Mouse (Mus musculus) embryonic facial prominence, embryonic 14.5 days (tissue): ENCODE data around the gene Zfp689. TPM values are rescaled to one million over a fixed set of nuclear protein-coding genes. Genes with fewer than 3 reads are reported as not detected.
"Not testable (repeated sequence)": the region's sequence is repeated elsewhere in the genome, so short reads cannot be mapped to it uniquely, and the experiment has no call there.

Experiments used
- ATAC-seq: fragments of 200-750 bp; cut with Nextera tagmentation; 2 replicates; pipeline ENCODE4 v1.8.0; 2017; ENCODE audit warnings: low read depth, moderate number of reproducible peaks, moderate TSS enrichment
- DNase-seq: peaks from one replicate; pipeline ENCODE4 v3.0.0-alpha.2; 2015; ENCODE audit warnings: low spot score
- H3K27ac ChIP-seq: fragments of 300-500 bp; sonication (generic); replicated peaks from 2 replicates; pipeline ENCODE4 v1.5.1; 2014; ENCODE audit warnings: low read depth, mild to moderate bottlenecking, low read length, moderate library complexity
- H3K27me3 ChIP-seq: fragments of 300-500 bp; sonication (generic); replicated peaks from 2 replicates; pipeline ENCODE4 v1.6.1; 2014; ENCODE audit warnings: low read length; ENCODE audit not compliant: control insufficient read depth, insufficient read depth
- H3K36me3 ChIP-seq: fragments of 300-500 bp; sonication (generic); 2 replicates; pipeline ENCODE4 v1.6.1; 2014; ENCODE audit warnings: low read length, mixed read lengths; ENCODE audit not compliant: control insufficient read depth, insufficient read depth
- H3K4me1 ChIP-seq: fragments of 300-500 bp; sonication (generic); 2 replicates; pipeline ENCODE4 v1.6.1; 2014; ENCODE audit warnings: antibody characterized with exemption, low read length; ENCODE audit not compliant: control insufficient read depth, insufficient read depth
- H3K4me2 ChIP-seq: fragments of 300-500 bp; sonication (generic); 2 replicates; pipeline ENCODE4 v1.6.1; 2014; ENCODE audit warnings: low read depth, mild to moderate bottlenecking, low read length, moderate library complexity, mixed read lengths
- H3K4me3 ChIP-seq: fragments of 300-500 bp; sonication (generic); 2 replicates; pipeline ENCODE4 v1.5.1; 2014; ENCODE audit warnings: low read depth, mild to moderate bottlenecking, low read length
- H3K9ac ChIP-seq: fragments of 300-500 bp; sonication (generic); 2 replicates; pipeline ENCODE4 v1.6.1; 2014; ENCODE audit warnings: low read depth, mild to moderate bottlenecking, low read length, moderate library complexity, mixed read lengths
- H3K9me3 ChIP-seq: fragments of 300-500 bp; sonication (generic); 2 replicates; pipeline ENCODE4 v1.6.1; 2016; ENCODE audit warnings: low read length; ENCODE audit not compliant: control insufficient read depth
- WGBS: fragments of 180-500 bp; shearing (Covaris S2); extraction: QIAGEN DNeasy Blood & Tissue Kit; methylation state at CpG from one replicate; pipeline ENCODE4 v1.1.7; 2014; 5-methylcytosine and 5-hydroxymethylcytosine counted together
- polyA plus RNA-seq: library from polyadenylated mRNA; unstranded; fragments of >200 nt; fragmentation: Nextera tagmentation; extraction: Ambion mirVana; gene quantifications from 2 replicates; pipeline ENCODE4 v1.2.1, GENCODE M21; 2014

Zfp689 gene
- 7.1 and 7.6 TPM in 2 replicates for polyA plus RNA-seq

DNA sequence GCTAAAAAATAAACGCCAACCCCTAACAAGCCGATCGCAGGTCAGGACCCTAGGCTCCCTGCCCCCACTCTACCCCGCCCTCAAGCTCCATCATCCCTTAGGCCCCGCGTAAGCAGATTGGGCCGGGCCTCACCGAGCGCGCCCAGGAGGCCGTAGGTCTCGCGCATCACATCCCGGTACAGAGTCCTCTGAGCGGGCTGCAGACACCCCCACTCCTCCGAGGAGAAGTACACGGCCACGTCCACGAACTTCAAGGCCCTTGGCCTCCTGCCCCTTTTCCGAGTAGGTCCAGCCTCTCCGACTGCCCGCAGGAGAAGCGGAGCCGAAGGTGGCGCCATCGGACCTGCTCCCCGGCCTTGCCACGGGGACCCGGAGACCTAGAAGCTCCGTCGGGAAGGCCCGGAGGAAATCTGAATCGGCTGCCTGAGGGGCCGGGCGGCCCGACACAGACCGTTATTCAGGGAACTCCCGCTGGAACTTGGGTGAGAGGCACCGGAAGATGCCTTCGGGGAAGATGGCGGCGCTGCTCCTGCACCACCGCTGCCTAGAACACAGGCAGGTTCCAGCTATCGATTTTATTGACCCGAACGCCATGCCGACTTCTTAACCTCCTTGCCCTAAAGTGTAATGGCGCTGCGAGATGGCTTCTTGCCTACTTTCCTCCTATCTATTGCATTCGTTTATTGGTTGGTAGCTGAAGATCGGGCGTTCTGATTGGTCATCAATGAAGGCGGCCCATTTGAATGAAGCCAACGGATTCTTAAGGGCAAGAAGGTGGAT lies at the start of gene Zfp689:
Zfp689 (minus strand) TSS at position 638 of the 780 bp plus-strand sequence.
- Histone ChIP-seq H3K27me3 (no peaks in the 10 kb centered on the region), H3K9me3 (no peaks in the 10 kb centered on the region), H3K4me3 (peak within 1 kb of the TSS; percentile 89), H3K27ac (peak within 1 kb of the TSS; percentile 96), H3K9ac (peak within 1 kb of the TSS; percentile 93), H3K4me2 (peak within 1 kb of the TSS; percentile 58), H3K36me3 (peaks cover 35% of the 10 kb centered on the region), H3K4me1 (peaks cover 32% of the 10 kb centered on the region)
- peak; percentile 99 for DNase-seq
- peak; percentile 93 for ATAC-seq
- WGBS, result under 1% methylated on average over 49 of the region's 54 CpGs

DNA sequence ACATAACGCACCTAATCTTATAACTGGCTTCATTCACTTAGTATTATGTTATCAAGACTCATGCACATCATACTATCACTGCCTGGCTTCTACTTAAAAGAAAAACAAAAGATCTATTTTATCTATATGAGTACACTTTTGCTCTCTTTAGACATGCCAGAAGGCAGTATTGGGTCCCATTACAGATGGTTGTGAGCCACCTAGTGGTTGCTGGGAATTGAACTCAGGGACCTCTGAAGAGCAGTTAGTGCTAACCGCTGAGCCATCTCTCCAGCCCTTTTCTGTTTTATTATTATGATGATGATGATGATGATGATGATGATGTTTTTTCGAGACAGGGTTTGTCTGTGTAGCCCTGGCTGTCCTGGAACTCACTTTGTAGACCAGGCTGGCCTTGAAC lies 49.4 kb upstream of the Zfp689 start:
- DNase-seq (peak; percentile 54), ATAC-seq (peak; percentile 51; the same call in 1 of the 2 replicates)
- Histone ChIP-seq H3K4me3 (no peak overlapping the region), H3K36me3 (no peaks in the 10 kb centered on the region), H3K4me1 (no peaks in the 10 kb centered on the region), H3K27me3 (no peaks in the 10 kb centered on the region), H3K4me2 (no peak overlapping the region), H3K9ac (no peak overlapping the region), H3K27ac (no peak overlapping the region), H3K9me3 (no peaks in the 10 kb centered on the region)
- WGBS, result 51% methylated on average over 3 of the region's 3 CpGs

- no peak overlapping the region for H3K4me2 ChIP-seq
- no peaks in the 10 kb centered on the region for H3K9me3 ChIP-seq
- no peaks in the 10 kb centered on the region for H3K27me3 ChIP-seq
- H3K9ac ChIP-seq, result no peak overlapping the region
- H3K36me3 ChIP-seq, result peaks cover 4% of the 10 kb centered on the region; the same call in 1 of the 2 replicates
- H3K27ac ChIP-seq, result no peak overlapping the region
- no peak overlapping the region for H3K4me3 ChIP-seq
- 80% methylated on average over 2 of the region's 2 CpGs for WGBS
- no peaks in the 10 kb centered on the region for H3K4me1 ChIP-seq
- no peak for DNase-seq
- ATAC-seq, result no peak
These were observed 48.4 kb upstream of the Zfp689 start for GRCm38 (mm10) chr7:127497382-127497781.

DNA sequence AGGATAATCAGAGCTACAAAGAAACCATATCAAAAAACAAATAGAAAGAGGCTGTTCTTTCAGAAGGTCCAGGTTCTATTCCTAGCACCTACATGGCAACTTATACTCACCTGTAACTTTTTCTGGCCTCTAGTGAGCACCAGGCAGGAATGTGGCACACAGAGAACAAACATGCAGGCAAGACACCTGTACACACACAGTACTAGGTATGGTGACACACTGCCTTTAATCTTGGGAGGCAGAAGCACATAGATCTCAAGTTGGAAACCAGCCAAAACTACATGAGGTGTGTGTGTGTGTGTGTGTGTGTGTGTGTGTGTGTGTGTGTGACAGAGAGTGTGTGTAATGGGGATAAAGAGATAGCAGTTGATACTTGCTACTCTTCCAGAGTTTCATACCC lies 45.7 kb upstream of the Zfp689 start:
- no peaks in the 10 kb centered on the region for H3K4me1 ChIP-seq
- H3K36me3 ChIP-seq, result peaks cover 31% of the 10 kb centered on the region
- H3K4me2 ChIP-seq, result no peak overlapping the region
- no peak for DNase-seq
- no peak overlapping the region for H3K27ac ChIP-seq
- H3K4me3 ChIP-seq, result no peak overlapping the region
- no peaks in the 10 kb centered on the region for H3K27me3 ChIP-seq
- H3K9me3 ChIP-seq, result no peaks in the 10 kb centered on the region
- H3K9ac ChIP-seq, result no peak overlapping the region
- no peak for ATAC-seq

GRCm38 (mm10) chr7:127491846-127492245 lies 42.9 kb upstream of the Zfp689 start:
- Histone ChIP-seq H3K9ac (no peak overlapping the region), H3K27ac (no peak overlapping the region), H3K4me3 (no peak overlapping the region), H3K4me2 (no peak overlapping the region), H3K36me3 (peaks cover 58% of the 10 kb centered on the region), H3K4me1 (no peaks in the 10 kb centered on the region), H3K9me3 (no peaks in the 10 kb centered on the region), H3K27me3 (no peaks in the 10 kb centered on the region)
- DNase-seq (no peak), ATAC-seq (no peak)
- 84% methylated on average over 3 of the region's 3 CpGs for WGBS

DNA sequence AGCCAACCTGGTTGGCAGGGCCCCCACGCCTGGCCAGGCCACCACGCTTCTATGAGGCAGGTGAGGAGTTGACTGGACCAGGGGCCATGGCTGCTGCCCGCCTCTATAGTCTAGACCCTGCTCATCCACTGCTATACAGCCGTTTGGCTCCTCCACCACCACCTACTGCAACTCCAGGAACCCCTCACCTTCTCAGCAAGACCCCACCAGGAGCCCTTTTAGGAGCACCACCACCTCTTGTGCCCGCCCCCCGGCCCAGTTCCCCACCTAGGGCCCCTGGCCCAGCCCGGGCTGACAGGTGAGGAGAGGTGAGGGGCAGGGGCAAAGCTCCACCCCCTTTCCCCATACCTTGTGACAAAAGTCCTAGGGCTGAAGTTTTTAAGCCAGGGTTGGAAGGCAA lies 41.0 kb upstream of the Zfp689 start:
- ATAC-seq (no peak), DNase-seq (no peak)
- H3K27ac ChIP-seq, result no peak overlapping the region
- H3K27me3 ChIP-seq, result no peaks in the 10 kb centered on the region
- H3K4me1 ChIP-seq, result no peaks in the 10 kb centered on the region
- 96% methylated on average over 7 of the region's 7 CpGs for WGBS
- H3K4me2 ChIP-seq, result no peak overlapping the region
- peaks cover 76% of the 10 kb centered on the region for H3K36me3 ChIP-seq
- no peaks in the 10 kb centered on the region for H3K9me3 ChIP-seq
- H3K4me3 ChIP-seq, result no peak overlapping the region
- no peak overlapping the region for H3K9ac ChIP-seq

- H3K4me1 ChIP-seq, H3K9ac ChIP-seq, H3K4me2 ChIP-seq, H3K4me3 ChIP-seq, ATAC-seq, H3K27ac ChIP-seq, H3K27me3 ChIP-seq, DNase-seq, H3K9me3 ChIP-seq: not testable (repeated sequence)
- peaks cover 92% of the 10 kb centered on the region for H3K36me3 ChIP-seq
- 86% methylated on average over 4 of the region's 5 CpGs for WGBS
These were observed 39.4 kb upstream of the Zfp689 start for GRCm38 (mm10) chr7:127488364-127488763.

- WGBS, result 81% methylated on average over 5 of the region's 5 CpGs
- Histone ChIP-seq H3K4me3 (no peak overlapping the region), H3K9me3 (no peaks in the 10 kb centered on the region), H3K27me3 (no peaks in the 10 kb centered on the region), H3K4me2 (no peak overlapping the region), H3K36me3 (peaks cover 97% of the 10 kb centered on the region), H3K4me1 (peaks cover 4% of the 10 kb centered on the region; the same call in 1 of the 2 replicates), H3K9ac (no peak overlapping the region), H3K27ac (no peak overlapping the region)
- ATAC-seq, result no peak
- DNase-seq, result no peak
These were observed 36.5 kb upstream of the Zfp689 start for GRCm38 (mm10) chr7:127485416-127485815.

DNA sequence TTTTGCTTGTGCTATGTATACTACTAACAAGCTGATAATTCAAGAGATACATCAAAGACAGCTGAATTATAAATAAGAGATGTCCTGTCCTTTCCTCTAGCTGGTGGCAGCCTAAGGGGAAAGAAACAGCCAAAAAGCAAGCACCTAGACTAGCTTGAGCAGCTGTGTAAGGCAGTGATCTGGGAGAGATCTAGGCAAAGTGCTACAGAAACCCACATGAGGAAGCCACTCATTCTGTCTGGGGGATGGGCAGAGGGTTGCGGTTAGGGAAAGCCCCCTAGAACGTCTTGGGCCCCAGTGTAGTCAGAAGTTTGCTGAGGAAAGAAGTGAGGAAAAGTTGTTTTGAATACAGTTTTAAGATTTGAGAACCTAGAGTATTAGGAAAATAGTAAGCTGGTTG lies 31.4 kb upstream of the Zfp689 start:
- peak overlapping the region; percentile 98 for H3K4me2 ChIP-seq
- ATAC-seq (no peak), DNase-seq (no peak)
- no peaks in the 10 kb centered on the region for H3K27me3 ChIP-seq
- H3K36me3 ChIP-seq, result peaks cover 66% of the 10 kb centered on the region
- H3K27ac ChIP-seq, result peak overlapping the region; percentile 97; the same call in 1 of the 2 replicates
- H3K4me3 ChIP-seq, result peak overlapping the region; percentile 97
- H3K4me1 ChIP-seq, result peaks cover 11% of the 10 kb centered on the region
- 48% methylated on average over 2 of the region's 2 CpGs for WGBS
- no peaks in the 10 kb centered on the region for H3K9me3 ChIP-seq
- peak overlapping the region; percentile 96 for H3K9ac ChIP-seq
